Mouse (Mus musculus): ENCODE data around the gene Zfp715.
A peak's percentile ranks its signal among the peaks of the same experiment; 100 is the strongest.
"Not testable (repeated sequence)": the region's sequence is repeated elsewhere in the genome, so short reads cannot be mapped to it uniquely, and the experiment has no call there.

Zfp715 gene

DNA sequence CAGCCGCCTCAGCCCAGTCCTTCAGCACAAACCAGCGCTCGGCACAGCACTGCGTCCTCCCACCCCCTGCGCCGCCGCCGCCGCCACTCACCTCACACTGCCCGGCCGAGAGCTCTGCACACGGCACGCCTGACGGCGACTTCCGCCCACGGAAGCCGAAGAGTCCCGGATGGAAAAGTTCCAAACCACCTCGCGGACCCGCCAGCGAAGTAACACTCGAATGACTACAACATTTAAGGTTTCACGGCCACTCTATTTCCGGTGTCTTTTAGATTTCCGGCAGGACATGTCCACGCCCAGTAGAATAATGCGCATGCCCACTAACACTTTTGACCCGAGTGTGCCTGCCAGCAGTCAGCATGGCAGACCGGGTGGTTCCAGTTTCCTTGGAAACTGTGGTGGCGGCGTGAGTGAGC, at the start of gene Zfp715:
Gene Zfp715 (minus strand): TSS at position 282 of the 416 bp plus-strand sequence.
- Histone ChIP-seq H3K4me3 (replicated peaks; ENCODE audit: low read length) (peak within 1 kb of the TSS; percentile 98), H3K36me3 (ENCODE audit: insufficient read depth, low read length) (peaks cover 30% of the 10 kb centered on the region), H3K9me3 (ENCODE audit: low read length) (no peaks in the 10 kb centered on the region), H3K4me1 (replicated peaks; ENCODE audit: low read depth, low read length) (peaks cover 42% of the 10 kb centered on the region), H3K27me3 (ENCODE audit: insufficient read depth, low read length) (no peaks in the 10 kb centered on the region)
- no peak for TF ChIP-seq NANOG (IDR thresholded peaks at IDR 0.05; ENCODE audit: borderline replicate concordance, low read length)
- no peak for TF ChIP-seq POU5F1 (IDR thresholded peaks at IDR 0.05; ENCODE audit: borderline replicate concordance, low read length)

DNA sequence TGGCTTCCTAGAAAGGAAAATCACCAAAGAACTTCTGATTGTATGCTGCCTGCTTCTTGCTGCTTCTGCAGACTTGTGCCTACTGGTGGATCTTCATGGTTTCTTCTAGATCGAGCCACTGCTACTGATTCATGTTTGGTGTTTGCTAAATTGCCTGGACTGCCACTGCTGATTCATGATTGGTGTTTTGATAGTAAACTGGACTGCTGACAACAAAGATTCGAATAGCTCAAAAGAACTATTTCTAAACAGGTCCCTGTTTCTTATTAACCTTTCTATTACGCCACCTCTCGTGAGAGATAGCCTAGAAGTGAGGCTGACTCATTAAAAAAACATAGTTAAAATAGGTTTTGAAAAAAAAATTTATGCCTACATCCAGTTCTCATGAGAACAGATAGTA, 48.9 kb upstream of the Zfp715 start:
- 0 out of 2 replicates have a peak, but pooled peaks cover 2% of the 10 kb centered on the region for H3K27me3 ChIP-seq (ENCODE audit: insufficient read depth, low read length)
- TF ChIP-seq CTCF (conservative IDR thresholded peaks at IDR 0.05; ENCODE audit: low read length), result no peak
- no peak for TF ChIP-seq NANOG (IDR thresholded peaks at IDR 0.05; ENCODE audit: borderline replicate concordance, low read length)
- no peak for TF ChIP-seq POU5F1 (IDR thresholded peaks at IDR 0.05; ENCODE audit: borderline replicate concordance, low read length)

DNA sequence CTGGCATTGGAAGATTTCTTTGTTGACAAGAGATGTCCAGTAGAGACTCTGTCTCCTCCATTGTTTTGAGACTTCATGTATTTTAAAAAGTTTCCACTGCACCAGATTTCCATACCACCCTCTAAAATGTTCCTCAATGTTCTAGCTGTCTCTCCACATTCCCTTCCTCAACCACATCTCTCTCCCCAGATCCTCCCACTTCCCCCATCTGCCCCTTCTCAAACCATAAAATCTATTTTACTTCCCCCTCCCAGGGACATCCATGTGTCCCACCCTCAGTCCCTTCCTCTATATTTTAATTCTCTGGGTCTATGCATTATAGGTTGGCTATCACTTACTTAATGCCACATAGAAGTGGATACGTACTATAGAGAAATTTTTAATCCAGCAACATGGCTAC, 48.3 kb upstream of the Zfp715 start:
- Histone ChIP-seq H3K27me3 (ENCODE audit: insufficient read depth, low read length) (0 out of 2 replicates have a peak, but pooled peaks cover 2% of the 10 kb centered on the region), H3K9me3 (ENCODE audit: low read length) (no peaks in the 10 kb centered on the region), H3K36me3 (ENCODE audit: insufficient read depth, low read length) (no peaks in the 10 kb centered on the region), H3K4me1 (replicated peaks; ENCODE audit: low read depth, low read length) (peaks cover 5% of the 10 kb centered on the region), H3K4me3 (replicated peaks; ENCODE audit: low read length) (no peak overlapping the region)
- TF ChIP-seq POU5F1 (IDR thresholded peaks at IDR 0.05; ENCODE audit: borderline replicate concordance, low read length) (no peak), NANOG (IDR thresholded peaks at IDR 0.05; ENCODE audit: borderline replicate concordance, low read length) (no peak), CTCF (conservative IDR thresholded peaks at IDR 0.05; ENCODE audit: low read length) (no peak)

More for the DNA sequence above, 48.9 kb upstream of the Zfp715 start:
- Histone ChIP-seq H3K9me3 (ENCODE audit: low read length) (no peaks in the 10 kb centered on the region), H3K4me1 (replicated peaks; ENCODE audit: low read depth, low read length) (peaks cover 6% of the 10 kb centered on the region; the same call in 1 of the 2 replicates), H3K36me3 (ENCODE audit: insufficient read depth, low read length) (no peaks in the 10 kb centered on the region), H3K4me3 (replicated peaks; ENCODE audit: low read length) (no peak overlapping the region)

DNA sequence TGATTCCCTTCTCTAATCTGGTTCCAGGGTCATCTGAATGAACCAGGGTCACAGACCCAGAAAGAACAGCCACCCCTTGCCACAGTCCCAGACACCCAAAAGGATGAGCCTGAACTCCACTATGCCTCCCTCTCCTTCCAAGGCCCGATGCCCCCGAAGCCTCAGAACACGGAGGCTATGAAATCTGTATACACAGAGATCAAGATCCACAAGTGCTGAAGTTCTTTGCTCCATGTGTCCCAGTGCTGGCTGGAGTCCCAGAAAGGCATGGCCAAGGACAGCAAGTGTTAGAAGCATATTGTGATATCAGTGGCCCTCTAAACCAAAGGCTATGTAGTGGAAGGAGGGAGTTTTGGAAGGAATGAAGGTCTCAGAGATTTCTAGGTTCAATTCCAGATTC, 45.5 kb upstream of the Zfp715 start:
- no peak overlapping the region for H3K4me3 ChIP-seq (replicated peaks; ENCODE audit: low read length)
- no peaks in the 10 kb centered on the region for H3K36me3 ChIP-seq (ENCODE audit: insufficient read depth, low read length)
- H3K9me3 ChIP-seq (ENCODE audit: low read length), result no peaks in the 10 kb centered on the region
- H3K4me1 ChIP-seq (replicated peaks; ENCODE audit: low read depth, low read length), result peaks cover 25% of the 10 kb centered on the region
- H3K27me3 ChIP-seq (ENCODE audit: insufficient read depth, low read length), result 0 out of 2 replicates have a peak, but pooled peaks cover 2% of the 10 kb centered on the region
- TF ChIP-seq POU5F1 (IDR thresholded peaks at IDR 0.05; ENCODE audit: borderline replicate concordance, low read length) (no peak), CTCF (conservative IDR thresholded peaks at IDR 0.05; ENCODE audit: low read length) (no peak), NANOG (IDR thresholded peaks at IDR 0.05; ENCODE audit: borderline replicate concordance, low read length) (no peak)

DNA sequence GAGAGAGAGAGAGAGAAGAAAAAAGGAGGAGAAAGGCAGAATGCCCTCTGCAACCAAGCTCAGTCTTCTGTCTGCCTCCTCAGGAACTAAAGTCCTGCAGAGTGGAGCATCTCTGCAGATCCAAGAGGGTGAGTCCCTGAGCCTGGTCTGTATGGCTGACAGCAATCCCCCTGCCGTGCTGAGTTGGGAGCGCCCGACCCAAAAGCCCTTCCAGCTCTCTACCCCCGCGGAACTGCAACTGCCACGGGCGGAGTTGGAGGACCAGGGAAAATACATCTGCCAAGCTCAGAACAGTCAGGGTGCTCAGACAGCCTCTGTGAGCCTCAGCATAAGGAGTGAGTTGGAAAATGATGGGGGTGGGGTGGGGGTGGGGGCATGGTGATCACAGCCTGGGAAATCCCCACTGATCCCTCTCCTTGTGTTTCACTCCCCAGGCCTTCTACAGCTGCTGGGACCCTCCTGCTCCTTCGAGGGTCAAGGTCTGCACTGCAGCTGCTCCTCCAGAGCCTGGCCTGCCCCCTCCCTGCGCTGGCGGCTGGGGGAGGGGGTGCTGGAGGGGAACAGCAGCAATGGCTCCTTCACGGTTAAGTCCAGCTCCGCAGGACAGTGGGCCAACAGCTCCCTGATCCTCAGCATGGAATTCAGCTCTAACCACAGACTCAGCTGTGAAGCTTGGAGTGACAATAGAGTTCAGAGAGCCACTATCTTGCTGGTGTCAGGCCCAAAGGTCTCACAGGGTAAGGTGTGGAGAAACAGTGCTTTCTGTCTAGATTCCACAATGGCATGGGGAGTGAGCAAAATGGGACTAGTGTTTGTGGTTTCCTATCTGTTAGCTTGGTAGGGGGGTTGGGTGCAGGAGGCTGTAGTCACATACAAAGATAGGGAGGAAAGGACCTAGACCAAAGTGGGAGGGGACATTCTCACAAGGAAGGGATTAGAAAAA, 42.1 kb upstream of the Zfp715 start:
- Histone ChIP-seq H3K4me3 (replicated peaks; ENCODE audit: low read length) (peak overlapping the region; percentile 58), H3K36me3 (ENCODE audit: insufficient read depth, low read length) (no peaks in the 10 kb centered on the region), H3K4me1 (replicated peaks; ENCODE audit: low read depth, low read length) (peaks cover 39% of the 10 kb centered on the region), H3K9me3 (ENCODE audit: low read length) (no peaks in the 10 kb centered on the region), H3K27me3 (ENCODE audit: insufficient read depth, low read length) (peaks cover 2% of the 10 kb centered on the region; the same call in 1 of the 2 replicates)
- no peak for TF ChIP-seq POU5F1 (IDR thresholded peaks at IDR 0.05; ENCODE audit: borderline replicate concordance, low read length)
- TF ChIP-seq NANOG (IDR thresholded peaks at IDR 0.05; ENCODE audit: borderline replicate concordance, low read length), result no peak
- no peak for TF ChIP-seq CTCF (conservative IDR thresholded peaks at IDR 0.05; ENCODE audit: low read length)

DNA sequence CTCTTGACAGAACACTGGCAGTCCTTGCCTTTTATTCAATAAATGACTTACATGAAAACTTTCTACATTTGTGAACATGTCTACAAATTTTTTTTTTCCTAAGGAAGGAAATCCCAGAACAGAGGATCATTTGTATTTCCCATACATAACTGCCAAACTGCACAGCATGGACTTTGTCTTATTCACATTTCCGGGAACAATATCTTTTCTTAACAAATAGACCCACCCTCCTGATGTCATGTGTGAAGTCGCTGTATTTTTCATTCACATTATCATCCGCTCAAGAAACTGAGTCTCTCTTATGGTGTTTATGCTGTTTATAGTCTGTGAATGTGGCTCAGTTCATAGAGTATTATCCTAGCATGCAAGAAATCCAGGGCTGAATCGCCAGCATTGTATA, 40.7 kb upstream of the Zfp715 start:
- H3K4me3 ChIP-seq (replicated peaks; ENCODE audit: low read length), result no peak overlapping the region
- no peak for TF ChIP-seq POU5F1 (IDR thresholded peaks at IDR 0.05; ENCODE audit: borderline replicate concordance, low read length)
- no peak for TF ChIP-seq CTCF (conservative IDR thresholded peaks at IDR 0.05; ENCODE audit: low read length)
- TF ChIP-seq NANOG (IDR thresholded peaks at IDR 0.05; ENCODE audit: borderline replicate concordance, low read length), result no peak
- H3K4me1 ChIP-seq (replicated peaks; ENCODE audit: low read depth, low read length), result peaks cover 53% of the 10 kb centered on the region
- no peaks in the 10 kb centered on the region for H3K9me3 ChIP-seq (ENCODE audit: low read length)
- H3K36me3 ChIP-seq (ENCODE audit: insufficient read depth, low read length), result no peaks in the 10 kb centered on the region
- peaks cover 2% of the 10 kb centered on the region; the same call in 1 of the 2 replicates for H3K27me3 ChIP-seq (ENCODE audit: insufficient read depth, low read length)

DNA sequence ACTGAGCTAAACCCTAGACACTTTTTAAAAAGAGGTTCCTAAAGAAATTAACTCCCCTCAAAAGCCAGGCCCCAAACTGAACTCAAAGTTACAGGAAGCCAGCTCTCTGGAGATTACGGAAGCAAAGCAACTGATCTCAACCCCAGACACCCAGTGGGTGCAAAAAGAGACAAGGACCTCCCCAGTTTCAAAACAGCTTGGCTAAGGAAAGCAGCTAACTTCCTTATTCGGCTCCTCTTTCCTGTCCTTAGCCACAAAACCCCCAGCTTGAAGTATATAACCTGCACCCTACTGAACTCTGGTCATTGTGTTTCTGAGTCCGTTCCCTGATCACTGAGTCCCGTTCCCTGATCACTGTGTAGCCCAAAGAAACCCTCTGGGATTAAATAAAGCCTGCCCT, 40.0 kb upstream of the Zfp715 start:
- Histone ChIP-seq H3K4me1 (replicated peaks; ENCODE audit: low read depth, low read length) (peaks cover 59% of the 10 kb centered on the region), H3K9me3 (ENCODE audit: low read length) (no peaks in the 10 kb centered on the region), H3K4me3 (replicated peaks; ENCODE audit: low read length) (no peak overlapping the region), H3K27me3 (ENCODE audit: insufficient read depth, low read length) (no peaks in the 10 kb centered on the region; the same call in 1 of the 2 replicates), H3K36me3 (ENCODE audit: insufficient read depth, low read length) (no peaks in the 10 kb centered on the region)
- TF ChIP-seq NANOG (IDR thresholded peaks at IDR 0.05; ENCODE audit: borderline replicate concordance, low read length) (no peak), POU5F1 (IDR thresholded peaks at IDR 0.05; ENCODE audit: borderline replicate concordance, low read length) (no peak), CTCF (conservative IDR thresholded peaks at IDR 0.05; ENCODE audit: low read length) (no peak)

DNA sequence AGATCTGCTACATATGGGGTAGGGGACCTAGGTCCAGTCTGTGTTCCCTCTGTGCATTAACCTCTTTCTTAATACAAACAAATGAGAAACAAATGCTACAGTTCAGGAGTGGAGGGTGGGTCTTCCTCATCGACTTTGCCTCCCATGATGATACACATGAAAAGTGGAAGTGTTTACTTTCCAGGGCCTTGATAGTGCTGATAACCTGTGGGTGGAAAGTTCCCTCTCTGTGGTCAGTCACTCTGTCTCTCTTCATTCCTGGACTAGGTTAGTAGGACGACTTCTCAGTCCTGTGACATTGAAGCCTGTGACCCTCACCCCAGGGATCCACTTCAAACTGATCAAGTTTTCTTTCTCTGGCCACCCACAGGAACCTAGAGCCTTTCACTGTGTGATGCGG, 38.1 kb upstream of the Zfp715 start, which contains the start of gene Siglecf:
Gene Siglecf (plus strand): TSS at position 188 of the 400 bp plus-strand sequence.
- Histone ChIP-seq H3K9me3 (ENCODE audit: low read length) (no peaks in the 10 kb centered on the region), H3K36me3 (ENCODE audit: insufficient read depth, low read length) (no peaks in the 10 kb centered on the region), H3K4me1 (replicated peaks; ENCODE audit: low read depth, low read length) (peaks cover 69% of the 10 kb centered on the region), H3K4me3 (replicated peaks; ENCODE audit: low read length) (no peak within 1 kb of the TSS), H3K27me3 (ENCODE audit: insufficient read depth, low read length) (no peaks in the 10 kb centered on the region; the same call in 1 of the 2 replicates)
- no peak for TF ChIP-seq POU5F1 (IDR thresholded peaks at IDR 0.05; ENCODE audit: borderline replicate concordance, low read length)
- TF ChIP-seq NANOG (IDR thresholded peaks at IDR 0.05; ENCODE audit: borderline replicate concordance, low read length), result no peak
- no peak for TF ChIP-seq CTCF (conservative IDR thresholded peaks at IDR 0.05; ENCODE audit: low read length)

DNA sequence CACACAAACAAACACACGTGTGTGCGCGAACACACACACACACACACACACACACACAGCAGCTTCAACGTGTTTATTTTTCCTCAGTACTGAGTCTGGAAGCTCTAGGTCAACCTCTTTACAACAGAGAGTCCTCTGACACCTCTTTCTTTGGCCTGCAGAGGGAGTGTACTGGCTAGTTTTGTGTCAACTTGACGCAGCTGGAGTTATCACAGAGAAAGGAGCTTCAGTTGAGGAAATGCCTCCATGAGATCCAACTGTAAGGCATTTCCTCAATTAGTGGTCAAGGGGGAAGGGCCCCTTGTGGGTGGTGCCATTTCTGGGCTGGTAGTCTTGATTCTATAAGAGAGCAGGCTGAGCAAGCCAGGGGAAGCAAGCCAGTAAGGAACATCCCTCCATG, 36.5 kb upstream of the Zfp715 start:
- peaks cover 69% of the 10 kb centered on the region for H3K4me1 ChIP-seq (replicated peaks; ENCODE audit: low read depth, low read length)
- H3K4me3 ChIP-seq (replicated peaks; ENCODE audit: low read length); H3K9me3 ChIP-seq (ENCODE audit: low read length); H3K36me3 ChIP-seq (ENCODE audit: insufficient read depth, low read length); H3K27me3 ChIP-seq (ENCODE audit: insufficient read depth, low read length): not testable (repeated sequence)
